Mouse (Mus musculus): ENCODE data around the gene Mitd1.
A peak's percentile ranks its signal among the peaks of the same experiment; 100 is the strongest.

Gene Mitd1

DNA sequence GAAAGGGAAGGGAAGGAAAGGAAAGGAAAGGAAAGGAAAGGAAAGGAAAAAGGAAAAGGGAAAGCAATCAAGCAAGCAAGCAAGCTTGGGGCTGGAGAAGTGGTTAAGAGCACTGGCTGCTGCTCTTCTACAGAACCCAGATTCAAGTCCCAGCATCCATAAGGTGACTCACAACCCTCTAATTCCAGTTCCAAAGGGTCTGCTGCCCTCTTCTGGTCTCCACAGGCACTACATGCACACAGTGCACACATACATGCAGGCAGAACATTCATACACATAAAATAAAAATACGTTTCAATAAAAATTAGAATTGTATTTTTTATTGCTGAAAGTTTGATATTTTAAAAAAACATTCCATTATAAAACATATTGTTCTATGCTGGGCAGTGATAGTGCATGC is 23.2 kb downstream of the Mitd1 start:
- DNase-seq: peak; percentile 37

DNA sequence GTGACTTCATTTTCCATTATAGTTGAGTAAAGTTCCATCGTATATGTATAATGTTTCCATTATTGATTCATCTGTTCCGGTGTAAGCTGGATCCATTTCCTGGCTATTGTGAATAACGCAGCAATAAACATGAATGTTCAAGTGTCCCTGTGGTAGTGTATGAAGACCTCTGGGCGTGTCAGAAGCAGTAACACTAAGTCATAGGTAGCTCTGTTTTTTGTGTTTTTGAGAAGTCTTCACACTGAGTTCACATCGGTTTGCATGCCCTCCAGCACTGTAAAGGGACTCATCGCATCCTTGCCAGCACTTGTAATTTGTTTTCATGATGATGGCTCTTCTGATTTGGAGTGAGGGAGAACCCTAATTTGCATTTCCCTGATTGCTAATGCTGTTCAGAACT is 23.9 kb downstream of the Mitd1 start, which contains the start of gene Tsga10:
Gene Tsga10, minus strand, starts transcription at position 144 of the 400 bp plus-strand sequence.
- no peak for DNase-seq

DNA sequence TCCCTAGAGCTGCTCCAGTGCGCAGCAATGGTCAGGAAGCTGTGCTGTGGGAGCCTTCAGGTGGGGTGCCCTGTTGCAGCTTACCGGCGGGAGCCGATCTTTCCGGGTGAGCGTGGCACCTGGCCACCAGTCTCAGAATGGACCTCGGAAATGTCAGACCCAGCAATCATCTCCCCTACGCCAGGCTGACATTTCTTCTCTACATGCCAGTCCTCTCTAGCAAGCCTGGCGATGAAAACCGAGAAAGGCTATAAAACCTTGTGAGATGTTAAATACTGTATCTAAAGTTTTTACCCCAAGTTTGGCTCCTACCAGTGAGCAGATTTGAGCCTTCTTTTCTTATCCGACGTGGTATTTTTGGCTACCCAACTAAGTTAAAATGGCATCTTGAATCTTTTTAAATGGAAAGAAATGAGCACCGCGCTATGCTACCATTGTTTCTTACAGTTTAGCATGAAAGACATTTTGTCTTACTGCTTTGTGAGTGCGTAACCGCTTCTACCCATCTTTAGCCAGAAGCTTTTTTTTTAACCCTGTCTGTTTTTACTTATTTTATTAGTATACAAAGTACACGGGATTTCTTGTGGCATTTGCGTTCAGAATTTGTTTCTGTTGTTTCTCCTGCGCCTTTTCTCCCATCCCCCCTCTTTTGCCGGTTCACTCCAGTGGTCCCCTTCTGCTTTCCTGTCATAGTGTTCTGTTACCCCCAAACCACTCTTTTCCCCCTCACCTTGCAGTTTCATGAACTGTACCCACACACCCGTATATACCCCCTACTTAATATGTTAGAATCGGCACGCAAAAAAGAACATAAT is 24.6 kb downstream of the Mitd1 start:
- DNase-seq: no peak

GRCm38 (mm10) chr1:37864511-37865400 is 25.5 kb downstream of the Mitd1 start:
- DNase-seq: peak; percentile 100

DNA sequence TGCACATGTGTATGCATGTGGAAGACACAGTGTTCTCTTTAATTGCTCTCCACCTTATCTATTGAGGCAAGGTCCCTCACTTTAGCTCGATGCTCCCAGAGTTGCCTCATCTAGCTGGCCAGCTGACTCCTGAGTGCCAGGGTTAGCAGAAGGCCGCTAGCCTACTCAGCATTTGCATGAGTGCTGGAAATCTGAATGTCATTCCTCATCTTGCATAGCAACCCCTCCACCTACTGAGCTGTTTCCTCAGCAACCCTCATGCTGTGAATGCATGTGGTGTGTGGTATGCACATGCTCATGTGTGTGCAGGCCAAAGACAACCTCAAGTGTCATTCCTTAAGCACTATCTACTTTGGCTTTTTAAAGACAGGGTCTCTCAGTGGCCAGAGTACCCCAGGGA is 39.5 kb downstream of the Mitd1 start:
- no peak for DNase-seq

GRCm38 (mm10) chr1:37846878-37847277 is 43.3 kb downstream of the Mitd1 start:
- no peak for DNase-seq

DNA sequence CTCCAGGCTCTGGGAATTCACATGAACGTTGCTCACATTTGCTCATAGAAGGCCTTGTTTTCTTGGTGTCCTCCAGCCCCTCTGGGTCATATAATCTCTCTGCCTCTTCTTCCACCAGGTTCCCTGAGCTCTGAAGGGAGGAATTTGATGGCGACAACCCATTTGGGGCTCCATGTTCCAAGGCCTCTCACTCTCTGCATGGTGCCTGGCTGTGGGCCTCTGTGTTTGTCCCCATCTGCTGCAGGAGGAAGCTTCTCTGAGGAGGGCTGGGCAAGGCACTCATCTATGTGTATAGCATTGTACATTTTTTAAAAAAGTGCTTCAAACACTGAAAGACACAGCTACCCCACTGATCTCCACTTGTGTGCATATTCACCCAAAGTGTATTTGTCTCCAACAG is 58.5 kb downstream of the Mitd1 start:
- no peak for DNase-seq
